In the genomic region with DNA sequence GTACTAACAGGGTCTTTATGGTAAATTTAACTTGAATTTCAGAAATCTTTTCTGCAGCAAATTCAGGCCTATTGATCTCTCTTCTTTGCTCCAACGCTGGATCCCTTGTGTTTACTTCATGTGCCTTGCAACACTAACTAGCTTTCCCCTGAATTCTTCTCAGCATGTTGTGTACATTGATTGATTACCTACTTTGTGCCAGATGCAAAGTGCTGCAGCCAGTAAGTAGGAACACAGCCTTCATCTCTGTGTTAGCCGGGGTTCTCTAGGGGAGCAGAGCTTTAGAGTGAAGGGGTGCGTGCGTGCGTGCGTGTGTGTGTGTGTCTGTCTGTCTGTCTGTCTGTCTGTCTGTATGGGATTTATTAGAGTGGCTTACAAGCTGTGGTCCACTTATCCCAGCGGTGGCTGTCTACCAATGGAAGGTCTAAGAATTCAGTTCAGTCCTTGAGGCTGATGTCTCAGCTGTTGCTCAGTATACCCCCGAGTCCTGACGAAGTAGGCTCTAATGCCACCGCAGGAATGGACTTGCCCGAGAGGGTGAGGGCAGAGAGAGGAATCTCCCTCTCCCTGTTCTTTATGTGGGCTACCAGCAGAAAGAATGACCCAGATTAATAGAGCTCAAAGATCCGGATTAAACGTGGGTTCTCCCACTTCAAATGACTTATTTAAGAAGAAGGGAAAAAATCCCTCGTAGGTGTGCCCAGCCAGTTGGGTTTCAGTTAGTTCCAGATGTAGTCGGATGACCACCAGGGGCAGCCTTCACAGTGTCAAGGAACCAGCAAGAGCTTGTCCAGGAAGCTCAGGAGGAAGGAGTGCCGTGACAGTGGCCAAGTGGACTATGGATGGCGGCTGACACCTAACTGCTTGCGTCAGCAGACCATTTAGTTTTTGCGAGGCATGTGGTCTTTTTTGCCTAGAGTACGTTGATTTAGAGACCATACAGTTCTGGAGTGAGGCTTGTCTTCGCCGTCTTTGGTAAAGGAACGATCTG, we compare ENCODE assay signal across 11 mouse cellular contexts. TPM values are rescaled to one million over a fixed set of nuclear protein-coding genes. Genes with fewer than 3 reads are reported as not detected.
DNase-seq lines count a peak whose midpoint lies in the region; ATAC-seq and TF ChIP-seq lines count a peak whose summit lies in the region.
"Had no signal": no experiment of that assay in that cellular context is flagged by ENCODE, and none has a peak within 500 bp of the region (broad histone marks: within the 10 kb centered on the region; RNA-seq: fewer than 3 reads in every experiment).

No protein-coding gene starts in this region.

- no peaks in the 10 kb centered on the region for H3K9me3 ChIP-seq in embryonic facial prominence, embryonic 11.5 days (replicated peaks; ENCODE audit: control insufficient read depth, low read length)
- H3K9me3 ChIP-seq in embryonic facial prominence, embryonic 10.5 days: no peaks in the 10 kb centered on the region
- no peaks in the 10 kb centered on the region for H3K9me3 ChIP-seq in lung, embryonic 14.5 days (ENCODE audit: low read depth, low read length)
- H3K9me3 ChIP-seq in hindbrain, embryonic 15.5 days: no peaks in the 10 kb centered on the region
- no peaks in the 10 kb centered on the region for H3K9me3 ChIP-seq in neural tube, embryonic 15.5 days (replicated peaks)
- H3K9me3 ChIP-seq in forebrain, embryonic 12.5 days: no peaks in the 10 kb centered on the region
- H3K9me3 ChIP-seq: heart, embryonic 12.5 days had no signal

- TF ChIP-seq CTCF in lung, embryonic 14.5 days (IDR thresholded peaks at IDR 0.05; ENCODE audit: low read depth): peak; percentile 47

- no peak overlapping the region for H3K4me2 ChIP-seq in embryonic facial prominence, embryonic 11.5 days (ENCODE audit: low read depth, low read length)
- no peak overlapping the region for H3K4me2 ChIP-seq in lung, embryonic 14.5 days
- no peak overlapping the region for H3K4me2 ChIP-seq in hindbrain, embryonic 15.5 days
- no peak overlapping the region for H3K4me2 ChIP-seq in neural tube, embryonic 15.5 days
- H3K4me2 ChIP-seq in forebrain, embryonic 12.5 days: no peak overlapping the region
- H3K4me2 ChIP-seq: heart, embryonic 12.5 days had no signal

- H3K27me3 ChIP-seq in embryonic facial prominence, embryonic 11.5 days (ENCODE audit: control insufficient read depth, insufficient read depth, low read length): no peaks in the 10 kb centered on the region
- no peaks in the 10 kb centered on the region for H3K27me3 ChIP-seq in embryonic facial prominence, embryonic 10.5 days (replicated peaks; ENCODE audit: low read depth, poor library complexity, severe bottlenecking)
- H3K27me3 ChIP-seq in lung, embryonic 14.5 days (ENCODE audit: insufficient read depth, low read length): no peaks in the 10 kb centered on the region
- no peaks in the 10 kb centered on the region for H3K27me3 ChIP-seq in hindbrain, embryonic 15.5 days
- no peaks in the 10 kb centered on the region for H3K27me3 ChIP-seq in neural tube, embryonic 15.5 days (replicated peaks)
- H3K27me3 ChIP-seq in forebrain, embryonic 12.5 days: no peaks in the 10 kb centered on the region
- H3K27me3 ChIP-seq: heart, embryonic 12.5 days had no signal

- no peak overlapping the region for H3K27ac ChIP-seq in embryonic facial prominence, embryonic 11.5 days (replicated peaks; ENCODE audit: low read depth, low read length)
- no peak overlapping the region for H3K27ac ChIP-seq in embryonic facial prominence, embryonic 10.5 days (replicated peaks)
- H3K27ac ChIP-seq in lung, embryonic 14.5 days (ENCODE audit: low read depth): no peak overlapping the region
- peak overlapping the region; percentile 31 for H3K27ac ChIP-seq in hindbrain, embryonic 15.5 days (replicated peaks)
- H3K27ac ChIP-seq in neural tube, embryonic 15.5 days (replicated peaks): 0 out of 2 replicates have a peak overlapping the region, but pooled peaks have one; percentile 48
- no peak overlapping the region for H3K27ac ChIP-seq in forebrain, embryonic 12.5 days

- H3K4me1 ChIP-seq in embryonic facial prominence, embryonic 11.5 days (ENCODE audit: control insufficient read depth, insufficient read depth, low read length): no peaks in the 10 kb centered on the region
- no peaks in the 10 kb centered on the region for H3K4me1 ChIP-seq in embryonic facial prominence, embryonic 10.5 days
- H3K4me1 ChIP-seq in lung, embryonic 14.5 days (ENCODE audit: insufficient read depth): no peaks in the 10 kb centered on the region
- peaks cover 11% of the 10 kb centered on the region; the same call in 1 of the 2 replicates for H3K4me1 ChIP-seq in hindbrain, embryonic 15.5 days (replicated peaks)
- H3K4me1 ChIP-seq in neural tube, embryonic 15.5 days: peaks cover 6% of the 10 kb centered on the region; the same call in 1 of the 2 replicates
- H3K4me1 ChIP-seq in forebrain, embryonic 12.5 days: peaks cover 4% of the 10 kb centered on the region; the same call in 1 of the 2 replicates
- H3K4me1 ChIP-seq: heart, embryonic 12.5 days had no signal

- no peak overlapping the region for H3K4me3 ChIP-seq in embryonic facial prominence, embryonic 11.5 days (ENCODE audit: low read depth, low read length)
- no peak overlapping the region for H3K4me3 ChIP-seq in embryonic facial prominence, embryonic 10.5 days
- no peak overlapping the region for H3K4me3 ChIP-seq in lung, embryonic 14.5 days (ENCODE audit: low read depth, low read length)
- H3K4me3 ChIP-seq in hindbrain, embryonic 15.5 days: no peak overlapping the region
- H3K4me3 ChIP-seq in neural tube, embryonic 15.5 days (replicated peaks): no peak overlapping the region
- H3K4me3 ChIP-seq in forebrain, embryonic 12.5 days (replicated peaks): no peak overlapping the region
- H3K4me3 ChIP-seq: heart, embryonic 12.5 days had no signal

- no peak for ATAC-seq in embryonic facial prominence, embryonic 11.5 days (replicated peaks; ENCODE audit: insufficient number of reproducible peaks, low FRiP score, low TSS enrichment, low read depth)
- no peak for ATAC-seq in lung, embryonic 14.5 days (ENCODE audit: insufficient read depth)
- peak; percentile 77 for ATAC-seq in hindbrain, embryonic 15.5 days (ENCODE audit: low FRiP score, low read depth)
- ATAC-seq in neural tube, embryonic 15.5 days (ENCODE audit: low FRiP score): peak; percentile 32; the same call in 1 of the 2 replicates
- no peak for ATAC-seq in forebrain, embryonic 12.5 days (ENCODE audit: low FRiP score)

- DNase-seq in embryonic facial prominence, embryonic 11.5 days (ENCODE audit: low spot score): peak; percentile 3
- no peak for DNase-seq in embryonic facial prominence, embryonic 10.5 days (ENCODE audit: low spot score)
- peak; percentile 38 for DNase-seq in lung, embryonic 14.5 days
- no peak for DNase-seq in lung, adult 18-20 months
- no peak for DNase-seq in thymus, postnatal 10 days (ENCODE audit: low spot score in 2 of 2)
- DNase-seq: lung, adult 2 months; right cerebral cortex, postnatal 14 days had no signal

- no peak overlapping the region for H3K9ac ChIP-seq in embryonic facial prominence, embryonic 11.5 days (replicated peaks; ENCODE audit: low read length)
- no peak overlapping the region for H3K9ac ChIP-seq in lung, embryonic 14.5 days
- H3K9ac ChIP-seq in hindbrain, embryonic 15.5 days: no peak overlapping the region
- H3K9ac ChIP-seq in neural tube, embryonic 15.5 days (replicated peaks): no peak overlapping the region
- no peak overlapping the region for H3K9ac ChIP-seq in forebrain, embryonic 12.5 days
- H3K9ac ChIP-seq: heart, embryonic 12.5 days had no signal

- H3K36me3 ChIP-seq in embryonic facial prominence, embryonic 11.5 days (replicated peaks; ENCODE audit: control insufficient read depth, insufficient read depth, low read depth, low read length): no peaks in the 10 kb centered on the region; the same call in 1 of the 2 replicates
- peaks cover 90% of the 10 kb centered on the region for H3K36me3 ChIP-seq in embryonic facial prominence, embryonic 10.5 days (replicated peaks)
- peaks cover 67% of the 10 kb centered on the region for H3K36me3 ChIP-seq in lung, embryonic 14.5 days (ENCODE audit: insufficient read depth)
- peaks cover 41% of the 10 kb centered on the region for H3K36me3 ChIP-seq in hindbrain, embryonic 15.5 days
- peaks cover 60% of the 10 kb centered on the region for H3K36me3 ChIP-seq in neural tube, embryonic 15.5 days
- peaks cover 66% of the 10 kb centered on the region for H3K36me3 ChIP-seq in forebrain, embryonic 12.5 days (replicated peaks)

- 86% methylated on average over 23 of the region's 23 CpGs for WGBS in embryonic facial prominence, embryonic 11.5 days
- 88% methylated on average over 23 of the region's 23 CpGs for WGBS in embryonic facial prominence, embryonic 10.5 days
- 80% methylated on average over 23 of the region's 23 CpGs for WGBS in lung, embryonic 14.5 days
- 64% methylated on average over 23 of the region's 23 CpGs for WGBS in hindbrain, embryonic 15.5 days
- 61% methylated on average over 23 of the region's 23 CpGs for WGBS in neural tube, embryonic 15.5 days
- 88% methylated on average over 23 of the region's 23 CpGs for WGBS in forebrain, embryonic 12.5 days

RNA-seq across cellular contexts. Expression of a gene that starts 27.1 kb away (rescaled TPM):
- polyA plus RNA-seq in embryonic facial prominence, embryonic 11.5 days (2014; fragmentation: Nextera tagmentation; extraction: Ambion mirVana): 36.2 and 38.9 TPM in 2 replicates
- polyA plus RNA-seq in embryonic facial prominence, embryonic 10.5 days (2016; fragmentation: Nextera tagmentation; extraction: Ambion mirVana): 31.4 and 33.3 TPM in 2 replicates
- polyA plus RNA-seq in lung, embryonic 14.5 days (2014; fragmentation: Nextera tagmentation; extraction: Ambion mirVana): 26.7 and 29.5 TPM in 2 replicates
- polyA plus RNA-seq in hindbrain, embryonic 15.5 days (2015; fragmentation: Nextera tagmentation; extraction: Ambion mirVana): 27.8 and 29.7 TPM in 2 replicates
- polyA plus RNA-seq in neural tube, embryonic 15.5 days (2015; fragmentation: Nextera tagmentation; extraction: Ambion mirVana): 23.9 and 24.5 TPM in 2 replicates
- 31.7 and 31.8 TPM in 2 replicates for polyA plus RNA-seq in forebrain, embryonic 12.5 days (2016; fragmentation: Nextera tagmentation; extraction: Ambion mirVana)

Comparison
In these comparisons a context has a peak if more than half of its experiments do, and no peak if none do; other contexts are left out.
1. DNase-seq: peak in embryonic facial prominence, embryonic 11.5 days (single experiment) and lung, embryonic 14.5 days (single experiment); none in embryonic facial prominence, embryonic 10.5 days (single experiment), lung, adult 18-20 months (0 of 2) and thymus, postnatal 10 days (0 of 2).
2. ATAC-seq: peak in hindbrain, embryonic 15.5 days (single experiment) and neural tube, embryonic 15.5 days (single experiment); none in embryonic facial prominence, embryonic 11.5 days (single experiment), lung, embryonic 14.5 days (single experiment) and forebrain, embryonic 12.5 days (single experiment).
3. H3K27ac ChIP-seq: peak in hindbrain, embryonic 15.5 days (single experiment) and neural tube, embryonic 15.5 days (single experiment); none in embryonic facial prominence, embryonic 11.5 days (single experiment), embryonic facial prominence, embryonic 10.5 days (single experiment), lung, embryonic 14.5 days (single experiment) and forebrain, embryonic 12.5 days (single experiment).